Mouse (Mus musculus) lung, postnatal 14 days (tissue): ENCODE data around the gene Sema5b.

Experiments
- DNase-seq: peaks from one replicate; pipeline ENCODE4 v3.0.0; 2021

Sema5b gene

DNA sequence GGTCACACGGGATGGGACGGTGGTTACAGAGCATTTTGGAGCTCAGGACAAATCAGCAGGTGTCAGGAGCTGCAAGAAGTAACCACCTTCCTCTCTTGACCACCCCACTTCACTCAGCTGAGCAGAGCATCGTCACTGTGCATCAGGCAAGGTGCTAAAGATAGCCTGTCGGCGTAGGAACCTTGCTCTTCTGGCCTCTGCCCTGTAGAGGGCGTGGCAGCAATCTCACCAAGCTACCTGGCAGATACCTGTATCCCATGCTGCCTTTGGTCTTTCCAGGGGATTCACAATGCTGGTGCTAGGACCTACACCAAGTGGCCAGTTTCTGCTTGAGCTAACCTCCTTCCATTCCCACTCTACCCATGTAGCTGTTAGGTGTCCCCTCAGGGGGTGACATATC lies 55.3 kb downstream of the Sema5b start:
- no peak for DNase-seq

DNA sequence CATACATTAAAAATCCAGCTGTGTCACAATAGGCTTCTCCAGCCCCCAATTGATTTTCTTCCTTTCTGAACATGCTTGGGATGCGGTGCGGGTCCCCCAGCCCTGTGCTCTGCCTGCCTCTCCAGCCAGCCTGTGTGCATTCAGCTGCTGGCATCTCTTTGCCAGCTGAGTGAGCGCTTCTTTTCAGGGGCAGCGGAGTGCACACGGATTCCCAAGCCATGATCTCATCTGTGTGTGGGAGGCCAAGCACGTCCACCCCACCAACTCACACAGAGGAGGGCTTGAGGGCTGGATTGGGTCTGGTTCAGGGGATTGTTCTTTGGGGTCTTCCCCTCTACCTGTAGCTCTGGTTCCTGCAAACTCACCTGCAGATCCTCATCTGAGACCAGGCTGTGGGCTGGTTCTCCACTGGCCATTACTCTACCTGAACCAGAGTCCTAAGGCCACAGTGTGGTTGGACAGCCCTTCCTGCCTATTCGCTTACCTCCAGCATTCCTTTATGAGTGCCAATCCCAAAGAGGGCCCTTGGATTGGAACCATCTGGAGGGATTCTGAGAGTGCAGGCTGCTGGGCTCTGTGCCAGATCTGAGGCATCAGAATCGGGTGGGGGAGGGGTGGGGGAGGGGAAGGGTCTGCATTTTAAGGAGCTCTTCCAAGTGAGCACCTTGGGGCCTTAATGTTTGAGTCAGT lies 55.9 kb downstream of the Sema5b start:
- DNase-seq: no peak

DNA sequence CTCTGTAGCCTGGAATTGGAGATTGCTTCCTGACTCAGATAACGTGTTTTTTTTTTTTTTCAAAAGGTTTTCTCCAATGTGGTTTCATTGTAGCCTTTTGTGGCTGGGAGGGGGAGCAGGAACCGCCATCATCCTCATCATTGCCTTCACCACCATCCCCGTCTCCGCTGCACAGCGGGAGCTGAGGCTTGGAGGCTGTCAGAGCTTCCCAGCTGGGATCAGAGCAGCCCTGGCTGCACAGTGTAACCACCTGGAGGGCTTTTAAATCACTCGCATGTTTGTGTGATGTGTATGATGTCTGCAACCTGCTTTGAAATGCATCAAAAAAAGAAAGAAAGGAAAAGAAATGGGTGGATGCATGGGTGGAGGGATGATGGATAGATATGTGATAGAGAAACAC lies 57.0 kb downstream of the Sema5b start:
- DNase-seq: no peak

DNA sequence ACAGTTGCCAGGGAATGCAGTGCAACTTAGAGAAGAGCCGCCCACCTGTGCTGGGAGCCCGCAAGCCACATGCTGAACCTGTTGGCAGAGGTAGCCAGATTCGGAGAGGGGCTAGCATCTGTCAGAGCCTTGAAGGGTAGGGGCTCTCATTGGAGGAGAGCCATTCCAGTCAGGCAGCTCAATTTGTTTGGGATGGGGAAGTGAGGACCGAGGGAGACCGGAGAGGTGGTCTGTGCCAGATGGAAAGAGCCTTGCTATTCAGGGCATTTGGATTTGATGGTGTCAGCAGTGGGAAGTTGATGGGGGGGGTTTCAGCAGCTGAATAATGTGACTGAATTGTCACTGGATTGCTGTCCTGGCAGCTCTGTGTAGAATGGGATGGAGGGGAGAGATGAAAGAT lies 57.9 kb downstream of the Sema5b start:
- DNase-seq: no peak

DNA sequence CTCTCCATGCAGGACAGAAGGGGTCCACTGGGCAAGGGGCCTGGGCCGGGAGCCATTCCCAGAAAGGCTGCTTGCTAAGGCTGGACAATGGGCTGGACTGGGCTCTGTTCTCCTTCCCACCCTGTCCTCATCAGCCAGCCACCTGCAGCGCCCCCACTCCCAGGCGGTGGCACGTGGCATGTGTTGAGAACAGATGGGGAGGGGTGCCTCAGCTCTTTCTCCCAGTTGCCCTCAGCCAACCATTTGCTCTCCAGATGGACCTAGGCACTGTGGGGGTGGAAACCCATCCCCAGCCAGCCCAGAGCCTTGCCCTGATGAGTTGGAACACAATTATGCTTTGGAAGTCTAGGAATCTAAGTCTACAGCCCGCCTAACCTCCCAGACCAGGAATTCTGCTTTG lies 59.3 kb downstream of the Sema5b start:
- DNase-seq: no peak

DNA sequence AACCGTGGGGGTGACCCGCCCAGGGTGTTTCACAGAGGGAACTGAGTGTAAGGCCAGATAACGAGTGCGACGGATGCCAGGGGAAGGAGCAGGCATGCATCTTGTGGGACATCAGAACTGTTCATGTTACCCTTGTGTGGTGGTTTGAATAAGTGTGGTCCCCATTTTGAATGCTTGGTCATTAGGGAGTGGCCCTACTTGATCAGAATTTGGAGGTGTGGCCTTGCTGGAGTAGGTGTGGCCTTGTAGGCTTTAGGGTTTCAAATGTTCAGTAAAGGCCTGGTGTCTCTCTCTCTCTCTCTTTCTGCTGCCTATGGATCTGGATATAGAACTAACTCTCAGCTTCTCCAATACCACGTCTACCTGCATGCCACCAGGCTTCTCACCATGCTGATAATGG lies 60.5 kb downstream of the Sema5b start:
- no peak for DNase-seq

DNA sequence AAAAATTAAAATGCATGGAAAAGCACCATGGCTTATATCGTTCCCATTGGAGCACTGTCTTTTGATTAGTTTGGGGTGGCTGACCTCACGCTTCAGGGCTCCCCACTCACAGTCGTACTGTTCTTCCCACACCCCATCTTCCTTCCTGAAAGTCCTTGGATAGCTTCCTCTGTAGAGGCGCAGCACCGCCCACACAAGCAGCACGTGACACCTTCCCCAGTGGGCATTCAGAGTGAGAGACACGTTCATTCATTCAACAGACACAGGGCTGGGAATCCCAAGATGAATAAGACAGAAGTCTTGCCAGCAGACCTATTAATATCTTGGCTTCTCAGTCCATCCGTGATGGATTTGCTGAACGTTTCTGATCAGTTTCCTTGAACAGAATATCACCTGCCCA lies 61.6 kb downstream of the Sema5b start:
- DNase-seq: no peak

DNA sequence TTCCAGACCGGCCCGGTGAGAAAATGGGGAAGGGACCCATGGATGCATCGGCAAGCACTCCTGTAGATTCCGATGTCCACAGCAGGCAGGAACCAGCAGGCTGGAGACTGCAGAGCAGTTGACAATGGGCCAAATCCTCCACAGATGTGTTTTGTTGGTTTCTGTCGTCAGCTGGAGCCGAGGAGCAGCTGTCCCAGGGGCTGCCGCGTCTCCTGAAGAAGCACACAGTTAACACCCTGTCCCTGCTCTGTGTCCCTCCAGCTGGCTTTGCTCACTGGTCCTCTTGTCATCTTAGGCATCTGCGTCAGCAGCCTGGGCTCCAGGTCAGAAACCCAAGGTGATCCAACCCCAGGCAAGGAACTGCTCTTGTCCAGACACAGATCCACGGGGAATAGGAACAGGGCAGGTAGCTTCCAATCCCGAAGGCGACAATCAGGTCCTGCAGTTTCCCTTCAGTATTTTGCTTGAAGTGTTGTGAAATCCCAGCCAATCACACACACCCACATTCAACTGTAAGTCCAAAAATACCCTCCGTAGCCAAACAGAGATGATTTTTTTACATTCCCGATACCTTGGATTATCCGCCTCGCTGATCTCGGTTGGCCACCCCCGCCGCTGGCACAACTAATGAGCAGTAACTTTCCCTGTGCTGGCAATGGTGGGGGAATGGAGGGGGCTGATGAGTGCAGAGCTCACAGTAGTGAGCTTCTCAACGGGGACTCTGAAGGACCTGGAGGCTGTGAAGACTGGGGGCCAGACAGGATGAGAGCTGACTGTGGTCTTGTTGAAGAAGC lies 63.0 kb downstream of the Sema5b start:
- DNase-seq: peak; percentile 32

DNA sequence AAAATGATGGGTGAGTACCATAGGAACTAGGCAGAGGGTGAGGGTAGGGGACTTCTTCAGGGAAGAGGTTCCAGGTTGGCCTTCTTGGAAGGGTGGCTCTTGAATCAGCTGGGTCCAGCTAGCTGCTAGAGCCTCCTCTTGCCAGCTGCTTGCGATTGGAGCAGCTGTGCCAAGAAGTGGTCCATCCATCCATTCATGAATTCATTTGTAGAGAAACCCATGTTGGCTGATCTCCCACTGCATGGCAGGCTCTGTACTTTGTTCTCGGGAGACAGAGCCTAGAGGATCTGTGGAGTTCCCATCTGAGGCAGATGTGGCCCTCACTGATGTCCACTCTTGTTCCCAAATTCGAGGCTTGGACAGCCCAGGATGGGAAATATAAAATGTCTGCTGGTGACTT lies 66.3 kb downstream of the Sema5b start:
- DNase-seq: no peak

DNA sequence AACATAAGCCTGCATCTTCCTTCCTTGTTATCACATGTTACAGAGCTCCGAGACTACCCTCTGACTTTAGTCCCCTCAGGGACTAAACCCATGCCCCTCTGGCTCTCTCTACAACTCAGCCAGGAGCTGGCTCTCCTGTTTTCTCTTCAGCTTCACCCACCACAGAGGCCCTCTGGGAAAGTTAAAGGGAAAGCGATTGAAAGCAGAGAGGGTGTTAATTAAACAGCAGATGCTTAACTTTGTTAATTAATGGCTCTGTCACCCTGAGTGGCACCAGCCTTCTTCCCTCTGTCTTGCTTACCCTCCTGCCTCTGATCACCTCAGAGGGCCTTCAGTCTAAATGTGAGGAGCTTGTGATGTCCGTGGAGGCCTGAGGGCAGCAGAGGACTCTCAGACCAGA lies 67.3 kb downstream of the Sema5b start:
- DNase-seq: no peak

DNA sequence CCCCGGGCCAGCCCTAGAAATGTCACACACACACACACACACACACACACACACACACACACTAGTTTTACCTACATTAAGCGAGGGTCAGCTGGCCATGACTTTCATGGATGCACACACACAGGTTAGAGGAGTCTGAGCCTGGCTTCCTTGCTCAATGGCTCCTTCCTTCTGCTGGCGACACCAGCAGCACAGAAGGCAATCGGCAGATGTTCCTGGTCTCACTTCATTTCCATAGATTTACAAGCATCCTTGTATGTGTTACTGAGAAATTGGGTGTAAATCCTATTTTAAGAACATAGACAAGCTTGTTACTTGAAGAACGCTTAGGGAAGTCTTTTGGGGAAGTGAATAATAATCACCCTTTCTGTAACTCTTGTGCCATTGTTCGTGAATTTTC lies 68.6 kb downstream of the Sema5b start:
- no peak for DNase-seq

DNA sequence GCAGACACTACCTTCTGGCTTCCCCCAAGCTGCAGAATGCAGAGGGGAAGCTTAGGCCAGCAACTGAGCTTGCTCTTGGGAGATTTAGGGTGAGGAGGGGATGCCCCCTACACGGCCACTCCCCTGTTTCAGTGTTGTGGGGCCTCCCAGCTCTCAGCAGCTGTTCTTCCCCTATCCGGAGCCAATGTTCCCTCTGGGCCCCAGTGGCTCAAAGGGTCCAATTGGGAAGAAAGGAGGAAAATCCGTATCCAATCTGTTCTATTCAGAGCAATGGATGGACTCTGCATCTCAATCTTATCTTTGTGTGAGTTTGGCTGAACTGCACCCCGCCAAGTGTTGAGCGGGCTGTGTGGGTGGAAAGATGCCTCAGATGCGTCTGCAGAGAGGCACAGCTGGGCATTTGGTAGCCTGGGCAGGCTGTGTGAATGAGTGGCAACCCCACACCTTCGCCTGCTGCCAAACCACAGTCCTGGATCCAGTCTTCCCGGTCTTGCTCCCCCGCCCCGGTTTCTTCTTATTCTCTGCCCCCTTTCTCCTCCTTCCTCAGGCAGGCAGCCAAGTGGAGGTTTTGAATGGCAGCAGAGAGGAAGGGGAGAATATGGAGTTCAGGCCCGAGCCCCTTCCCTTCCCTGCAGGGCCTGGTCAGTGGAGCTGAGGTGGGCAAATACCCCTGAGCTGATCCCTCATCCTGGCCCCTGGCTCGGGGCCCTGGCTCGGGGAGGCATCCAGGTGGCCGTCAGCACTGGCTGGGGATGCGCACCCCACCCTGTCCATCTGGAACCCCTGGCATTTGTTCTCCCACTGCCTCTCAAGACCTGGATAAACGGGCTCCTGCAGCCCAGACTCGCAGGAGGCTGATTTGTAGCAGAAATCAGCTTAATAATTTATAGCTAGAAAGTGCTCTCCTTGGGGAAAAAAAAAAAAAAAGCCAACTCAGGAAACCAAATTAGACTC lies 73.2 kb downstream of the Sema5b start:
- DNase-seq: no peak

DNA sequence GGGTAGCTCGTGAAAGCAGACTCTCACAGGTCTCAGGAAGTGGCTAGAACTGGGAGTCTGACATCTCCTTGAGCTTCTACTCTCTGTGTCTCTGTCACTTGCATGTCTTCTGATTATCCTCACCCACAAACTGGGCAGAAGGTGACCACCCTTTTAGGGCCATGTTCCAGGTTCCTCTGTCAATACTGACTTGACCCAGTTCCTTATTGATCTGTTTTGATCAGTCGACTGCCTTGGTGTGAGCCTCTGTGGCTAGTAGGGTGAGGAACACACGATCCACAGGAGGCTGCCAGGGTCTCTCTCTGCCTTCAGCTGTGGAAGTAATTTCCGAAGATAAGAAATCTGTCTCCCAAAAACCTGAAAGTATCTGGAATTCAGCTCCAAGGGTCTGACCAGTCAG lies 76.8 kb downstream of the Sema5b start:
- no peak for DNase-seq

DNA sequence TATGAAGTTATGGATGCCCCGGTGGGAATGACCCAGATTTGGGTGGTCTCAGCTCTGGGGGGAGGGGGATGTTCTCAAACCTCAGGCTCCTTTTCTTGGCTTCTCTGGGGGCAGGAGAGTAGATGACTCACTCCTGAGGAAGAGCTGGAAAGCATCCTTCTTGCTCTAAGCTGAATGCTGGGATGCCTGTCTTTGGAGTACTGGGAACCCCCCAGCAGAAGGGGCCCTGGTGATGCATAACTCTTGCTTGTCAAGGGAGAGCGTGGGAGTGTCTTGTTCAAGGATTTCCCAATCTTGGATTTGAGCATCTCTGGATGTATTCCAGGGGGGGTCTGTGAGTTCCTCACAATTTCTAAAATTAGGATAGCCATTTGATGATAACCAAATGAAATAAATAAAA lies 82.1 kb downstream of the Sema5b start:
- no peak for DNase-seq

DNA sequence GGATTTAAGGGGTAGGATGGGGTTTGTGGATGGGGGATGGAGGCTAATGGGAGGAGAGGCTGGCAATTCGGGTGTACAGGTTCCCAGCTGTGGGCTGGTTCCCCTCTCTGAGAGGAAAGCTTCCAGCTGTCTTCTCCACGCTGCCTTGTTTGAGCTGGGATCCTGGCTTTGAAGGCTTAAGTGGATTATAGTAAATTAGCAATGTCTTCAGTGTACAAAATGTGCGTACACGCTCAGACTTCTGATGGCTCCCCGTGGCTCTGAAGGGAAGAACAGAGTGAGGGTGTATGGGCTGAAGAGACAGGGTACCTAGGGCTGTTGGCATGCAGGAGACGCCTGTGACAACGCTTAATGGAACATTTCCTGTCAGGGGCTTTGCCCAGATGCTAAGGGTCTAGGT lies 83.0 kb downstream of the Sema5b start:
- no peak for DNase-seq

DNA sequence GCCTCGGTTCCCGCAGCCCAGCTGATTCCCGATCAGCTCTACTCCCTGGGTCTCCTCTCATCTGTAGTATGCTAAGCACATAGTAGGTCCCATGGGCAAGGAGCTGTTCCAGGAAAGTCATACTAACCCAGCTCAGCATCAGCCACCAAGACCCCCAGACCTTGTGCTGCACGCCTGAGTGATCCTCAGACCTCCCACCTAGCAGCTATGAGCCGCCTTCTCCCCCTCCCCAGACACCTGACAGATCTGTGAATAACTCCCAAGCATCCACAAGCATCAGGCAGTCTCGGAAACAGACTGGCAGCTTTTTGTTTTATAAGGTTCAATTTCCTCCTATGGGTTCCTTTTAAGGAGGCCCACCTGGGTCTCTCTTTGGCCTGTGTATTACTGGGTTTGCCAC lies 83.9 kb downstream of the Sema5b start:
- DNase-seq: no peak

DNA sequence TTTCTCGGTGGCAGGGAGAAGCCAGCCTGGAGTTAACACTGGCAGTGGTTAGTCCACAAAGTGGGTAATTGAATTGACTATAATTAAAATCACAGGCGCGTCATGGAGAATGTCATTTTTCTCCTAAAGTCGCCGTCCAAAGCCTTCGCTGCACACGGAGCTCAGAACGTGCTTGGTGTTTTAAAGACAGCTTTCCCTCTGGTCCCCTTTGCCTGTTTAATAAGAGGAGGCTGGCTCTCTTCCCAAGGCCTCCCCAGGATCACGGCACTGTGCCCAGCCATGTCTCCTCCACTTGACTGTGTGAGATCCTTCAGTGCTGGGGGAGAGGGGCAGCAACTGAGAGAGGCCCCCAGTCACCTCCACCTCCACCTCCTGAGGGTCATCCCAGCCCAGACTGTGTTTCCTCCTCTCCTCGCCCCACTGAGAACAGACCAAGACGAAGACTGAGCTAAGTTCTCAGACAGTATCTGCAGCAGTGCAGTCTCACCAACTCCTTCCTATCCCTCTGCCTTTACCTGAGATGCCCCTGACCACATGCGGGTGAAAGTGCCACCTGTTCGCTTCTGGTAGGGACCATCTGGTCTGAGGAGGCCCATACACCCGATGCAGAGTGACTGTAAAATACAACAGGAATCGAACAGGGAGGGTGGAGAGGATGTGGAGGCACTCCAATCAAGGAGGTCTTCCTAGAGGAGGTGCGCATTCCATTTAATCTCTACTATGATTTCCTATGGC lies 84.5 kb downstream of the Sema5b start:
- no peak for DNase-seq

DNA sequence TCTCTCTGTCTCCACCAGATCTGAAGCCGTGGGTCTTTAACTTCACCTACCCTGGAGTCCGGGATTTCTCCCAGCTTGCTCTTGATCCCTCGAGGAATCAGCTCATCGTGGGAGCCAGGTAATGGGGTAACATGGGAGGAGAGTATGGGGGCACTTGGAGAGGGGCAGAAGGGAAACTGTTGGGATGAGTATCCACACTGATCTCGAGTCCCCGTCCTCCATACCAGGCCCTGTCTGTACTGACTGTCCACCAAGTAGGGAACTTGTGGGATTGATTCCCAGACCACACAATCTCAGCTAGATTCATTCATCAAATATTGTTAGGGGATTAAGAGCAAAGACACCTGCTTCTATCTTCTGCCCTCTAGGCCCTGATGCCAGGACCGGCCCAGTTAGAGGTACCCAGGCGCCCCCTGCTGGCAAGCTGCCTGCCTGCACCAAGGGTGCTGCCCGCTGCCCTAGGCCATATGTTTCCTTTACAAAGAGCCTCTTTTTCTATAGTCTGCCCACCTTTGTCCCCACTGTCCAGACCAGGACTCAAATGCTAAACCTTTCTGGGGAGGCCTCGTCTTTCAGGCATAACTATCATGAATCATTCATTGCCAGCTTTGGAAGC lies 87.2 kb downstream of the Sema5b start:
- peak; percentile 90 for DNase-seq

DNA sequence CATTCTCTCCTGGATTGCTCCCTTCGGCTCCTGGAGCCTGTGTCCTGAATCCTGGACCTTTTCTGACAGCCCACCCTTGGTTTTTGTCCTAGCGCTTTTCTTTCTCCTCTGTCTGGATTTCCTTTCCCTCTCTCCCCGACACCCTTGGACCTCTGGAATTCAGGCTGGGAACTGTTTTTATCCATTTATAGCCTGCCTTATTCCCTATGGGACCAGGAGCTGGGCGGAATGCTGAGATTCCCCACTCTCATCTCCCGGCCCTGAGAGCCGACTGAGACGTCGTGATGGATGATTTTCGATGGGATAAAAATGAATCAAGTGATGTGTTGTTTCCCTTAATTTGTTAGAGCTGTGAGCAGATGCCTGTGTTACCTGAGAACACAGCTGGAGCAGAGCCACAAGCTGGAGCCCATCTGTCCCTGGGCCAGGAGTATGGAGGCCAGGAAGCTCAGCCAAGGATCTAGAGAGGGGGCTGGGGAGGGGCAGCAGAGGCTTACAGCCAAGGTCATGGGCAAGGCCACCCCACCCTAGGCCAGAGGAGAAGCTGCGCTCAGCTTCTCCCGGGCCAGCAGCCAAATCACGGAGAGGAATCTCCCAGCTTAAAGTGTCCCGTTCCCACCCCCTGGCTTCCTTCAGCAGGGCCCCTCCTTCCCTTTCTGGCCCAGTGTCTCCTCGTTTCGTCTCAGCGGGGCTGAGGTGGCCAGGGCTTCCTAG lies 89.7 kb downstream of the Sema5b start:
- peak; percentile 35 for DNase-seq

DNA sequence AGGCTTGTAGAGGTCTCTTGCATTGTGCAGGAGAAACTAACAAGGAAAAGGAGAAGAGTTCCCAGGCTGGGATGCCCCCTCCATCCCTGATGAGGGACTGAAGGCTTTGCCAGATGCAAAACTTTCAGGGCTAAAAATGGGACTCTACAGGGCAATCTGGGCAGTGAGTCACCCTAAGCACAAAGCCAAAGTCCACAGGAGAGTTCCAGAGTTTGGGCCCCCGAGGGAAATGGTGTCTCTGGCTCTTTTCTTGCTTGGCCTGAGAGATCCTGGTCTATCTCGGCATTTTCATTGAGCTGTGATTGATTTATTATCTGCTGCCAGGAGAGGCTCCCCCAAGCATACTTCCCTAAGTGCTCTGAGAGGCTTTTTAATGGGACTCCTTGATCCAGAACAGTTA lies 92.1 kb downstream of the Sema5b start:
- no peak for DNase-seq

DNA sequence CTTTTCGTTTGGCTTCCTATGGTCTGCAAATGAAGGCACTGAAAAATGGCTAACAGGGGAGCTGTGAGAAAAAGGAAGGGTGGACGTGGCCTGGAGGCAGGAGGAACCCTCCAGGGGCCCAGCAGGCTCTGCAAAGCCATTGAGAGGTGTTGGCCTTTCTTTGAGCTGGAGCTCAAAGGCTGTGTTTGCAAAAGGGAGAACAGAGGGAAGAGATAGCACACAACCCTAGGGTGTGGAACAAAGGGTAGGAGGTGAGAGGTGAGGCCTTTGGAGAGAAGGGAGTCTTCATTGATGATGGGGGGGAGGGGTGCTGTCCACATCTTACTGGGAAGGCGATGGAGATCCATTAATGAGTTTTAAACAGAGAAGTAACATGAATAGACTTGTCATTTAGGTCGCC lies 94.0 kb downstream of the Sema5b start:
- no peak for DNase-seq

DNA sequence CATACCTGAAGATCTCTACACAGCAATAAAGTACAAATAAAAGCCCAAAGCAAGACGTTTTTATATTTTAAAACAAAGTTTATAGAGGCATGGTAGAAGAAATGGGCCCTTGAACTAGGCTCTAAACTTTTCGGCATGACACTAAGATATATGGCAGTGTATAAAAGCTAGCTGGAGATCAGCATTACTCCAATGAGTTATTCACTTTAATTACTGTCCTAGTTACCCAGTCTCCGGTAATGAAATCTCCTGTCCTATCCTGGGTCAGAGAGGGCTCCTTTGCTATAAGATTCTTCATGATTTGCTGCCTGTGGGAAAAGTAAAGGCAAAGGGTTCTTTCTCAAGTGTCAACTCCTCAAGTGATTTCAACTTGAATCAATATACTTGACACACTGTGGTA lies 98.6 kb downstream of the Sema5b start:
- no peak for DNase-seq
